In genomic region chr3:63964922-63965249, GRCm38 (mm10) we compare ENCODE assay signal across 9 mouse cellular contexts. TPM values are rescaled to one million over a fixed set of nuclear protein-coding genes. Genes with fewer than 3 reads are reported as not detected.
DNase-seq lines count a peak whose midpoint lies in the region; ATAC-seq and TF ChIP-seq lines count a peak whose summit lies in the region.
"Had no signal": no experiment of that assay in that cellular context is flagged by ENCODE, and none has a peak within 500 bp of the region (broad histone marks: within the 10 kb centered on the region; RNA-seq: fewer than 3 reads in every experiment).

No protein-coding gene starts in this region.

- no peaks in the 10 kb centered on the region for H3K4me1 ChIP-seq in embryonic fibroblast, embryonic 13.5 days (ENCODE audit: control insufficient read depth, insufficient read depth, low read length)
- peaks cover 12% of the 10 kb centered on the region for H3K4me1 ChIP-seq in limb, embryonic 10.5 days
- peaks cover 30% of the 10 kb centered on the region for H3K4me1 ChIP-seq in neural tube, embryonic 13.5 days (replicated peaks)

- no peak for DNase-seq in layer of hippocampus, adult 2 months (ENCODE audit: low spot score in 2 of 2)
- no peak for DNase-seq in layer of hippocampus, adult 18-20 months (ENCODE audit: low spot score in 2 of 2)
- DNase-seq in limb, embryonic 10.5 days (ENCODE audit: low spot score): no peak
- no peak for DNase-seq in yolk sac, embryonic 10.5 days (ENCODE audit: low spot score)
- DNase-seq in thymus, postnatal 25 days: no peak
- no peak for DNase-seq in adrenal gland, postnatal 4 days (ENCODE audit: low spot score in 2 of 2)

- peak; percentile 51; the same call in 1 of the 2 replicates for ATAC-seq in neural tube, embryonic 13.5 days (ENCODE audit: low read depth)

- peak overlapping the region; percentile 94 for H3K27ac ChIP-seq in layer of hippocampus, adult 2 months
- no peak overlapping the region for H3K27ac ChIP-seq in embryonic fibroblast, embryonic 13.5 days (ENCODE audit: insufficient read depth, low read length)
- H3K27ac ChIP-seq in limb, embryonic 10.5 days: peak overlapping the region; percentile 88
- H3K27ac ChIP-seq in neural tube, embryonic 13.5 days (replicated peaks): peak overlapping the region; percentile 93

- WGBS in limb, embryonic 10.5 days: 75% methylated on average over 6 of the region's 6 CpGs
- WGBS in neural tube, embryonic 13.5 days: 78% methylated on average over 6 of the region's 6 CpGs

- H3K4me3 ChIP-seq in layer of hippocampus, adult 2 months: peak overlapping the region; percentile 86
- H3K4me3 ChIP-seq in embryonic fibroblast, embryonic 13.5 days (ENCODE audit: insufficient read depth, low read length): no peak overlapping the region
- H3K4me3 ChIP-seq in limb, embryonic 10.5 days: peak overlapping the region; percentile 73
- peak overlapping the region; percentile 82 for H3K4me3 ChIP-seq in neural tube, embryonic 13.5 days

- no peak overlapping the region for H3K9ac ChIP-seq in neural tube, embryonic 13.5 days

- peak overlapping the region; percentile 81 for H3K4me2 ChIP-seq in neural tube, embryonic 13.5 days

- no peaks in the 10 kb centered on the region for H3K27me3 ChIP-seq in limb, embryonic 10.5 days (ENCODE audit: low read depth, poor library complexity, severe bottlenecking)
- H3K27me3 ChIP-seq in neural tube, embryonic 13.5 days: peaks cover 19% of the 10 kb centered on the region
- H3K27me3 ChIP-seq: Patski had no signal

- H3K36me3 ChIP-seq in limb, embryonic 10.5 days: no peaks in the 10 kb centered on the region; the same call in 1 of the 2 replicates
- no peaks in the 10 kb centered on the region for H3K36me3 ChIP-seq in neural tube, embryonic 13.5 days

- TF ChIP-seq POLR2A in embryonic fibroblast, embryonic 13.5 days (IDR thresholded peaks at IDR 0.05; ENCODE audit: low read depth, low read length): 0 out of 2 replicates have a peak, but pooled peaks have one; percentile 43

- no peak for TF ChIP-seq CTCF in layer of hippocampus, adult 2 months (conservative IDR thresholded peaks at IDR 0.05)
- TF ChIP-seq CTCF in embryonic fibroblast, embryonic 13.5 days (IDR thresholded peaks at IDR 0.05; ENCODE audit: borderline replicate concordance, insufficient read depth, low read length): no peak

- no peaks in the 10 kb centered on the region for H3K9me3 ChIP-seq in limb, embryonic 10.5 days (replicated peaks)
- H3K9me3 ChIP-seq in neural tube, embryonic 13.5 days: no peaks in the 10 kb centered on the region

RNA-seq across cellular contexts. Expression of gene Slc33a1, which starts 0.3 kb away (rescaled TPM):
- total RNA-seq in layer of hippocampus, adult 2 months (2021): 10 to 100 TPM; 27.7 to 29.0 TPM
- total RNA-seq in layer of hippocampus, adult 18-20 months (2021): 10 to 100 TPM; 28.1 to 29.5 TPM
- 25.6 and 29.8 TPM in 2 replicates for polyA plus RNA-seq in embryonic fibroblast, embryonic 13.5 days (2011; ENCODE audit: insufficient read length, low read depth, missing spikeins)
- 11.7 and 13.6 TPM in 2 replicates for polyA plus RNA-seq in limb, embryonic 10.5 days (2016; fragmentation: Nextera tagmentation; extraction: Ambion mirVana)
- 16.1 and 16.8 TPM in 2 replicates for polyA plus RNA-seq in neural tube, embryonic 13.5 days (2015; fragmentation: Nextera tagmentation; extraction: Ambion mirVana)
- 10 to 100 TPM; 26.4 to 28.3 TPM for total RNA-seq in adrenal gland, postnatal 4 days (2021)

RNA-seq across cellular contexts. Expression of gene Gmps, which starts 11.0 kb away (rescaled TPM):
- total RNA-seq in layer of hippocampus, adult 2 months (2021): 10 to 100 TPM; 47.2 to 48.5 TPM
- 10 to 100 TPM; 45.9 to 51.6 TPM for total RNA-seq in layer of hippocampus, adult 18-20 months (2021)
- polyA plus RNA-seq in embryonic fibroblast, embryonic 13.5 days (2011; ENCODE audit: insufficient read length, low read depth, missing spikeins): 23.0 and 24.9 TPM in 2 replicates
- polyA plus RNA-seq in limb, embryonic 10.5 days (2016; fragmentation: Nextera tagmentation; extraction: Ambion mirVana): 76.3 and 80.5 TPM in 2 replicates
- 36.9 and 42.8 TPM in 2 replicates for polyA plus RNA-seq in neural tube, embryonic 13.5 days (2015; fragmentation: Nextera tagmentation; extraction: Ambion mirVana)
- 10 to 100 TPM; 34.3 to 35.1 TPM for total RNA-seq in adrenal gland, postnatal 4 days (2021)

RNA-seq across cellular contexts. Expression of gene E130311K13Rik, which starts 35.6 kb away (rescaled TPM):
- 10 to 100 TPM; 13.5 to 13.6 TPM for total RNA-seq in layer of hippocampus, adult 2 months (2021)
- 10 to 100 TPM; 11.8 to 12.2 TPM for total RNA-seq in layer of hippocampus, adult 18-20 months (2021)
- 7.5 and 10.2 TPM in 2 replicates for polyA plus RNA-seq in embryonic fibroblast, embryonic 13.5 days (2011; ENCODE audit: insufficient read length, low read depth, missing spikeins)
- polyA plus RNA-seq in limb, embryonic 10.5 days (2016; fragmentation: Nextera tagmentation; extraction: Ambion mirVana): 2.6 and 3.3 TPM in 2 replicates
- 5.6 and 5.9 TPM in 2 replicates for polyA plus RNA-seq in neural tube, embryonic 13.5 days (2015; fragmentation: Nextera tagmentation; extraction: Ambion mirVana)
- 10 to 100 TPM; 14.3 to 15.1 TPM for total RNA-seq in adrenal gland, postnatal 4 days (2021)
